Mouse (Mus musculus) testis, adult 2 months (tissue): Measurements from ENCODE around the gene Tbxas1. TPM values are rescaled to one million over a fixed set of nuclear protein-coding genes. Genes with fewer than 3 reads are reported as not detected.

ENCODE experiments used
- H3K27ac ChIP-seq: fragments of 200-500 bp; 2 replicates; pipeline ENCODE4 v1.5.1; 2012; ENCODE audit warnings: low read depth, low read length; ENCODE audit not compliant: control insufficient read depth, insufficient read depth
- H3K27me3 ChIP-seq: fragments of 200-500 bp; 2 replicates; pipeline ENCODE4 v1.6.1; 2012; ENCODE audit warnings: mild to moderate bottlenecking, low read length, moderate library complexity; ENCODE audit not compliant: control insufficient read depth, insufficient read depth
- H3K36me3 ChIP-seq: fragments of 200-500 bp; 2 replicates; pipeline ENCODE4 v1.6.1; 2012; ENCODE audit warnings: mild to moderate bottlenecking, low read length; ENCODE audit not compliant: control insufficient read depth, insufficient read depth
- H3K4me1 ChIP-seq: fragments of 200-500 bp; 2 replicates; pipeline ENCODE4 v1.6.1; 2012; ENCODE audit warnings: low read length; ENCODE audit not compliant: control insufficient read depth, insufficient read depth
- H3K4me3 ChIP-seq: fragments of 200-500 bp; 2 replicates; pipeline ENCODE4 v1.5.1; 2012; ENCODE audit warnings: low read depth, mild to moderate bottlenecking, low read length, moderate library complexity, mixed read lengths; ENCODE audit not compliant: control insufficient read depth
- CTCF ChIP-seq: fragments of 200-500 bp; IDR thresholded peaks from 2 replicates; pipeline ENCODE4 v1.5.1; 2012; ENCODE audit warnings: low read depth, mild to moderate bottlenecking, inconsistent platforms, low read length, moderate library complexity; ENCODE audit not compliant: control insufficient read depth, insufficient read depth, insufficient replicate concordance
- POLR2A ChIP-seq: fragments of 200-500 bp; IDR thresholded peaks from 2 replicates; pipeline ENCODE4 v1.6.1; 2012; ENCODE audit warnings: low read depth, mild to moderate bottlenecking, inconsistent platforms, low read length, moderate library complexity; ENCODE audit not compliant: control insufficient read depth
- polyA plus RNA-seq: library from polyadenylated mRNA; depleted of rRNA; stranded (reverse); fragments of >200 nt; gene quantifications from 2 replicates; pipeline ENCODE4 v1.2.3, GENCODE M21; 2012

Tbxas1 gene
- polyA plus RNA-seq, 1 experiment = 0.16 TPM

- peak; percentile 26; the same call in 1 of the 2 replicates for TF ChIP-seq CTCF
- TF ChIP-seq POLR2A = no peak
- Histone ChIP-seq H3K4me3 (no peak overlapping the region), H3K27me3 (no peaks in the 10 kb centered on the region), H3K36me3 (no peaks in the 10 kb centered on the region), H3K27ac (no peak overlapping the region), H3K4me1 (no peaks in the 10 kb centered on the region)
These were observed 35.8 kb downstream of the Tbxas1 start for GRCm38 (mm10) chr6:38910828-38911559.

- no peak for TF ChIP-seq POLR2A
- no peak for TF ChIP-seq CTCF
- H3K27ac ChIP-seq = no peak overlapping the region
These were observed 37.0 kb downstream of the Tbxas1 start for GRCm38 (mm10) chr6:38912121-38912660.

GRCm38 (mm10) chr6:38912845-38913244, 37.6 kb downstream of the Tbxas1 start:
- Histone ChIP-seq H3K27ac (no peak overlapping the region), H3K27me3 (no peaks in the 10 kb centered on the region), H3K4me3 (no peak overlapping the region), H3K36me3 (no peaks in the 10 kb centered on the region), H3K4me1 (no peaks in the 10 kb centered on the region)
- no peak for TF ChIP-seq CTCF
- TF ChIP-seq POLR2A = no peak

More at GRCm38 (mm10) chr6:38912121-38912660, 37.0 kb downstream of the Tbxas1 start:
- Histone ChIP-seq H3K4me3 (no peak overlapping the region), H3K4me1 (no peaks in the 10 kb centered on the region), H3K27me3 (no peaks in the 10 kb centered on the region), H3K36me3 (no peaks in the 10 kb centered on the region)

GRCm38 (mm10) chr6:38913386-38914042, 38.3 kb downstream of the Tbxas1 start:
- H3K4me3 ChIP-seq = no peak overlapping the region
- H3K27me3 ChIP-seq = no peaks in the 10 kb centered on the region
- H3K4me1 ChIP-seq = no peaks in the 10 kb centered on the region
- TF ChIP-seq CTCF = no peak
- no peak for TF ChIP-seq POLR2A
- H3K27ac ChIP-seq = no peak overlapping the region
- H3K36me3 ChIP-seq = no peaks in the 10 kb centered on the region

- no peaks in the 10 kb centered on the region for H3K4me1 ChIP-seq
- TF ChIP-seq POLR2A = no peak
- TF ChIP-seq CTCF = no peak
- no peak overlapping the region for H3K4me3 ChIP-seq
- H3K36me3 ChIP-seq = no peaks in the 10 kb centered on the region
- no peaks in the 10 kb centered on the region for H3K27me3 ChIP-seq
- H3K27ac ChIP-seq = no peak overlapping the region
These were observed 39.0 kb downstream of the Tbxas1 start for GRCm38 (mm10) chr6:38914181-38914580.

GRCm38 (mm10) chr6:38915776-38916175, 40.6 kb downstream of the Tbxas1 start:
- Histone ChIP-seq H3K27me3 (no peaks in the 10 kb centered on the region), H3K4me3 (no peak overlapping the region), H3K27ac (no peak overlapping the region), H3K4me1 (no peaks in the 10 kb centered on the region), H3K36me3 (no peaks in the 10 kb centered on the region)
- TF ChIP-seq POLR2A (no peak), CTCF (no peak)

GRCm38 (mm10) chr6:38916571-38916970, 41.4 kb downstream of the Tbxas1 start:
- no peak overlapping the region for H3K4me3 ChIP-seq
- H3K4me1 ChIP-seq = no peaks in the 10 kb centered on the region
- H3K36me3 ChIP-seq = no peaks in the 10 kb centered on the region
- TF ChIP-seq POLR2A (no peak), CTCF (no peak)
- H3K27me3 ChIP-seq = no peaks in the 10 kb centered on the region
- no peak overlapping the region for H3K27ac ChIP-seq
